Mouse (Mus musculus): ENCODE measurements around the gene Cdc25b. TPM values are rescaled to one million over a fixed set of nuclear protein-coding genes. Genes with fewer than 3 reads are reported as not detected.

Gene Cdc25b
- total and polyA plus RNA-seq, 2 experiments from 2014 or later = 15.0 to 15.3 TPM

DNA sequence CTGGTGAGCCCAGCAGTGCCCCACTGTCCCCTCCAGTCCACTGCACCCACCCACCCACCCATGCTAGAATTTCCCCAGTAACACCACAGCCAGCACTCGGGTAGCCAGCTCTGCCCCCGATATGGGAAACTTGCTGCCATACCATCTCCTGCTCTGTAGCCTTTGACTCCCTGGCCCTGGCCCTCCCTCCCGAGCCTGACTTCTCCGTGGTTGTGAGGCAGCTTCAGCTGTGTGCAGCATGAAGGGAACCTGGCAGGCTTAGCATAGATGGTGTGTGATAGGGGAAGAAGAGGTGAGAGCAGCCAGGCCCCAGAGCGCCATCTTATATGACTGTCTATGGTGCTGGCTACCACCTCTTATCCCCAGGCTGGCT is 46.2 kb upstream of the Cdc25b start:
- H3K4me1 ChIP-seq (ENCODE audit: control insufficient read depth, insufficient read depth) = peaks cover 26% of the 10 kb centered on the region
- peaks cover 31% of the 10 kb centered on the region for H3K36me3 ChIP-seq (replicated peaks; ENCODE audit: control insufficient read depth, insufficient read depth, low read length)
- no peak overlapping the region for H3K4me3 ChIP-seq (ENCODE audit: low read depth, low read length)
- DNase-seq (ENCODE audit: low spot score) (no peak), ATAC-seq (ENCODE audit: insufficient read depth, low read depth) (no peak)
- no peaks in the 10 kb centered on the region for H3K9me3 ChIP-seq (replicated peaks; ENCODE audit: control insufficient read depth, low read length)
- no peak for TF ChIP-seq EP300 (IDR thresholded peaks at IDR 0.05; ENCODE audit: low read depth)
- TF ChIP-seq CTCF (IDR thresholded peaks at IDR 0.05; ENCODE audit: low read depth) = no peak
- H3K9ac ChIP-seq (replicated peaks; ENCODE audit: low read depth, low read length) = no peak overlapping the region
- no peak overlapping the region for H3K4me2 ChIP-seq (ENCODE audit: low read depth, low read length)
- peak overlapping the region; percentile 56 for H3K27ac ChIP-seq (ENCODE audit: low read depth)
- WGBS = 34% methylated on average over 5 of the region's 5 CpGs
- H3K27me3 ChIP-seq (ENCODE audit: control insufficient read depth, insufficient read depth, low read length) = no peaks in the 10 kb centered on the region

DNA sequence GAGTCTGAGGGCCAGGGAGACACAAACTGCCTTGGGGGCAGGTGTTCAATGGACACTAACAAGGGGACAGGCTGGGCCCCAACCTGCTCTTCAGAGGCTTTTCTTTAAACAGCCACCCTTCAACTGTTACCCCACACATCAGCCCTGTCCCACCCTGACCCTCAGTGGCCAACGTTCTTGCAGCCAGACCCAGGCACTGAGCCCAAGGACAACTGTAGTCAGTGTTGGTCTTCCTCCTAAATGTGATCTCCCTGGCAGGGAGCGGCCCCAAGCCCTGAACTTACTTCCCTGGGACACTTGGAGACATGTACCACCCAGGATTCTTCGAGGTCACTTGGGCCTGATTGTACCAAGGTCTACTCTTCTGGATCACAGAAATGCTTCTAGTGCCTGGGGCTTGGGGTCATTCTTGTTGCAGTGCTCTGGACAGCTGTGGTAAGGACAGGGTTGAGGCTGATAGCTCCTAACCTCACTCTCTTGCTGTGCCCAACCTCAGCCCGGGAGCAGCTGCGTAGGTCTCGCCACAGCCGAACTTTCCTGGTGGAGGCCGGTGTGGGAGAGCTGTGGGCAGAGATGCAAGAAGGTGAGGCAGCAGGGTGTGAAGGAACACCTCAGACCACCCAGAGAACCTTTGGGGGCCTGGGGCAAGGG is 45.3 kb upstream of the Cdc25b start:
- WGBS = 82% methylated on average over 8 of the region's 8 CpGs
- Histone ChIP-seq H3K36me3 (replicated peaks; ENCODE audit: control insufficient read depth, insufficient read depth, low read length) (peaks cover 32% of the 10 kb centered on the region), H3K27me3 (ENCODE audit: control insufficient read depth, insufficient read depth, low read length) (no peaks in the 10 kb centered on the region)

DNA sequence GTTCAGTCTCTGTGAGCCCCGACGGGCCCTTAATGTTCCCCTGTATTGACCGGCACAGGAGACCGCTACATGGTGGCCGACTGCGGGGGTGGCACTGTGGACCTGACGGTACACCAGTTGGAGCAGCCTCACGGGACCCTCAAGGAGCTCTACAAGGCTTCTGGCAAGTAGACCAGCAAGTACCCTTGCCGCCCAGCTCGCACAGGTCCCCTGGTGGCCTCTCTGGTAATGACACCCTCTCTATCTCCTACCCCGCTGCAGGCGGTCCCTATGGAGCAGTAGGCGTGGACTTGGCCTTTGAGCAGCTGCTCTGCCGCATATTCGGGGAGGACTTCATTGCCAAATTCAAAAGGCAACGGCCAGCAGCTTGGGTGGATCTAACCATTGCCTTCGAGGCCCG is 44.2 kb upstream of the Cdc25b start:
- peaks cover 43% of the 10 kb centered on the region for H3K36me3 ChIP-seq (replicated peaks; ENCODE audit: control insufficient read depth, insufficient read depth, low read length)
- WGBS = 25% methylated on average over 18 of the region's 18 CpGs
- H3K27me3 ChIP-seq (ENCODE audit: control insufficient read depth, insufficient read depth, low read length) = no peaks in the 10 kb centered on the region
- no peak overlapping the region for H3K4me3 ChIP-seq (ENCODE audit: low read depth, low read length)
- H3K9ac ChIP-seq (replicated peaks; ENCODE audit: low read depth, low read length) = no peak overlapping the region
- H3K27ac ChIP-seq (ENCODE audit: low read depth) = no peak overlapping the region
- peak; percentile 57 for ATAC-seq (ENCODE audit: insufficient read depth, low read depth)
- TF ChIP-seq EP300 (IDR thresholded peaks at IDR 0.05; ENCODE audit: low read depth) (no peak), CTCF (IDR thresholded peaks at IDR 0.05; ENCODE audit: low read depth) (peak; percentile 67)
- H3K9me3 ChIP-seq (replicated peaks; ENCODE audit: control insufficient read depth, low read length) = no peaks in the 10 kb centered on the region
- peaks cover 14% of the 10 kb centered on the region; the same call in 1 of the 2 replicates for H3K4me1 ChIP-seq (ENCODE audit: control insufficient read depth, insufficient read depth)
- peak; percentile 62 for DNase-seq (ENCODE audit: low spot score)
- no peak overlapping the region for H3K4me2 ChIP-seq (ENCODE audit: low read depth, low read length)

More for the DNA sequence above, 45.3 kb upstream of the Cdc25b start:
- DNase-seq (ENCODE audit: low spot score) (peak; percentile 5), ATAC-seq (ENCODE audit: insufficient read depth, low read depth) (no peak)
- Histone ChIP-seq H3K4me2 (ENCODE audit: low read depth, low read length) (no peak overlapping the region), H3K4me1 (ENCODE audit: control insufficient read depth, insufficient read depth) (peaks cover 18% of the 10 kb centered on the region; the same call in 1 of the 2 replicates), H3K27ac (ENCODE audit: low read depth) (peak overlapping the region; percentile 56), H3K9me3 (replicated peaks; ENCODE audit: control insufficient read depth, low read length) (no peaks in the 10 kb centered on the region), H3K9ac (replicated peaks; ENCODE audit: low read depth, low read length) (no peak overlapping the region), H3K4me3 (ENCODE audit: low read depth, low read length) (no peak overlapping the region)
- TF ChIP-seq CTCF (IDR thresholded peaks at IDR 0.05; ENCODE audit: low read depth) (no peak), EP300 (IDR thresholded peaks at IDR 0.05; ENCODE audit: low read depth) (no peak)

DNA sequence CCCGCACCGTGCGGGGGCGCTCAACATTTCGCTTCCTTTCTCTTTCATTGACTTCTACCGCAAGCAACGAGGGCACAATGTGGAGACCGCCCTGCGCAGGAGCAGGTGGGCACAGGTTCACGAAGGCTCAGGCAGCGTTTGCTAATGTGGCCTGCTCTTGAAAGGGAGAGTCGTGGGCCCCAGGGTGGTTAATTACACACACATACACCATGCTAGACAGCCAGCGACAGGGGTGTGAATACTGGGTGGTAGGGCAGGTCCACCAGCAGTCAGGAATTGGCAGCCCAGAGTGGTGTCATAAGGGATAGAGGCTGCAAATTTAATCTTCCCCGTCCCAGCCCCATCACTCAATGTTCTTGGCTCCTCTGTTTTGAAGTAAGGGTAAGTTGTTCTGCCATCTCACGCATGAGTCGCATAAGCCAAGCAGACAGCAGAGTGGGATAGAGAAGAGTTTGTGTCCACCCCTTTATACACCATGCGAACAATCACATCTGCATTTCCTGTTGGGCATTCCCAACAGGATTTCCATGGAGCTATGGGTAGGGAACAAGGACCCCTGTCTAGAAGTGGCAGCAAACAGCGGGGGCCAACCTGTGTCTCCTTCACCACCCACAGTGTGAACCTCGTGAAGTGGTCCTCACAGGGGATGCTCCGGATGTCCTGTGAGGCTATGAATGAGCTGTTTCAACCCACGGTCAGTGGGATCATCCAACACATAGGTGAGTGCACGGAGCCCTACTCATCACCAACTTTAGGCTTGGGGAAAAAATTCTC is 43.6 kb upstream of the Cdc25b start:
- ATAC-seq (ENCODE audit: insufficient read depth, low read depth) (no peak), DNase-seq (ENCODE audit: low spot score) (no peak)

DNA sequence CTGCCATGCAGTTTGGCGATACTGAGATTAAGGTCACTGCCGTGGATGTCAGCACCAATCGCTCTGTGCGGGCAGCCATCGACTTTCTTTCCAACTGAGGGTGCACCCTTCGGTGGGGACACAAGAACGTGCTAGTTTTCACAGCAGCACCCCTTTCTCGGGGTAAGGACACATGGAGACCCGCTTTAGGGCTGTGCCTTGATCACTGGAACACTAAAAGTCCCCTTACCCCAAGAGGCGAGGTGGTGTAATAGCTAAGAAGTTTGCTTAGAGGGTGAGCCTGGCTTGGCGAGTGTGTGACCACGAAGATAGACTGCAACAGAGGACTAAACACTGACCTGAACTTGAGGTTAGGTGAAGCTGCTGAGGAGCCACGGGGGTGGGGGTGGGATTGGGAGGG is 41.6 kb upstream of the Cdc25b start:
- DNase-seq (ENCODE audit: low spot score) (no peak), ATAC-seq (ENCODE audit: insufficient read depth, low read depth) (no peak)
- Histone ChIP-seq H3K4me3 (ENCODE audit: low read depth, low read length) (no peak overlapping the region), H3K9ac (replicated peaks; ENCODE audit: low read depth, low read length) (no peak overlapping the region), H3K4me1 (ENCODE audit: control insufficient read depth, insufficient read depth) (peaks cover 9% of the 10 kb centered on the region; the same call in 1 of the 2 replicates), H3K27me3 (ENCODE audit: control insufficient read depth, insufficient read depth, low read length) (no peaks in the 10 kb centered on the region), H3K4me2 (ENCODE audit: low read depth, low read length) (no peak overlapping the region), H3K9me3 (replicated peaks; ENCODE audit: control insufficient read depth, low read length) (no peaks in the 10 kb centered on the region), H3K36me3 (replicated peaks; ENCODE audit: control insufficient read depth, insufficient read depth, low read length) (peaks cover 57% of the 10 kb centered on the region), H3K27ac (ENCODE audit: low read depth) (no peak overlapping the region)
- 59% methylated on average over 13 of the region's 13 CpGs for WGBS
- no peak for TF ChIP-seq EP300 (IDR thresholded peaks at IDR 0.05; ENCODE audit: low read depth)
- no peak for TF ChIP-seq CTCF (IDR thresholded peaks at IDR 0.05; ENCODE audit: low read depth)

More for the DNA sequence above, 43.6 kb upstream of the Cdc25b start:
- 71% methylated on average over 22 of the region's 22 CpGs for WGBS
- no peaks in the 10 kb centered on the region for H3K9me3 ChIP-seq (replicated peaks; ENCODE audit: control insufficient read depth, low read length)
- H3K4me3 ChIP-seq (ENCODE audit: low read depth, low read length) = no peak overlapping the region
- TF ChIP-seq CTCF (IDR thresholded peaks at IDR 0.05; ENCODE audit: low read depth) (no peak), EP300 (IDR thresholded peaks at IDR 0.05; ENCODE audit: low read depth) (no peak)
- no peak overlapping the region for H3K9ac ChIP-seq (replicated peaks; ENCODE audit: low read depth, low read length)
- peaks cover 13% of the 10 kb centered on the region; the same call in 1 of the 2 replicates for H3K4me1 ChIP-seq (ENCODE audit: control insufficient read depth, insufficient read depth)
- no peaks in the 10 kb centered on the region for H3K27me3 ChIP-seq (ENCODE audit: control insufficient read depth, insufficient read depth, low read length)
- H3K27ac ChIP-seq (ENCODE audit: low read depth) = no peak overlapping the region
- H3K36me3 ChIP-seq (replicated peaks; ENCODE audit: control insufficient read depth, insufficient read depth, low read length) = peaks cover 49% of the 10 kb centered on the region
- H3K4me2 ChIP-seq (ENCODE audit: low read depth, low read length) = no peak overlapping the region

Data from heart, postnatal 0 days (tissue).